Mouse (Mus musculus): Measurements from ENCODE around the gene Ppp1r16b. TPM values are rescaled to one million over a fixed set of nuclear protein-coding genes. Genes with fewer than 3 reads are reported as not detected.

The Ppp1r16b gene
- polyA plus RNA-seq, 1 experiment from 2014 or later, result 2.2 TPM

- Histone ChIP-seq H3K27ac (replicated peaks; ENCODE audit: low read depth, low read length) (no peak overlapping the region), H3K4me1 (ENCODE audit: control insufficient read depth, insufficient read depth, low read length) (no peaks in the 10 kb centered on the region), H3K27me3 (ENCODE audit: control insufficient read depth, insufficient read depth, low read length) (no peaks in the 10 kb centered on the region), H3K4me2 (ENCODE audit: low read depth, low read length) (no peak overlapping the region), H3K36me3 (replicated peaks; ENCODE audit: control insufficient read depth, insufficient read depth, low read depth, low read length) (no peaks in the 10 kb centered on the region), H3K9me3 (replicated peaks; ENCODE audit: control insufficient read depth, low read length) (no peaks in the 10 kb centered on the region), H3K4me3 (ENCODE audit: low read depth, low read length) (no peak overlapping the region), H3K9ac (replicated peaks; ENCODE audit: low read length) (no peak overlapping the region)
- DNase-seq (ENCODE audit: low spot score) (no peak), ATAC-seq (replicated peaks; ENCODE audit: insufficient number of reproducible peaks, low FRiP score, low TSS enrichment, low read depth) (no peak)
- 55% methylated on average over 8 of the region's 8 CpGs for WGBS
Measured at GRCm38 (mm10) chr2:158677946-158678345, 12.7 kb downstream of the Ppp1r16b start.

- no peak for DNase-seq (ENCODE audit: low spot score)
- Histone ChIP-seq H3K4me2 (ENCODE audit: low read depth, low read length) (no peak overlapping the region), H3K27ac (replicated peaks; ENCODE audit: low read depth, low read length) (no peak overlapping the region), H3K27me3 (ENCODE audit: control insufficient read depth, insufficient read depth, low read length) (no peaks in the 10 kb centered on the region), H3K9me3 (replicated peaks; ENCODE audit: control insufficient read depth, low read length) (no peaks in the 10 kb centered on the region), H3K4me1 (ENCODE audit: control insufficient read depth, insufficient read depth, low read length) (no peaks in the 10 kb centered on the region), H3K9ac (replicated peaks; ENCODE audit: low read length) (no peak overlapping the region), H3K36me3 (replicated peaks; ENCODE audit: control insufficient read depth, insufficient read depth, low read depth, low read length) (no peaks in the 10 kb centered on the region), H3K4me3 (ENCODE audit: low read depth, low read length) (no peak overlapping the region)
- ATAC-seq (replicated peaks; ENCODE audit: insufficient number of reproducible peaks, low FRiP score, low TSS enrichment, low read depth), result no peak
- 93% methylated on average over 7 of the region's 7 CpGs for WGBS
Measured at GRCm38 (mm10) chr2:158679091-158679490, 13.9 kb downstream of the Ppp1r16b start.

GRCm38 (mm10) chr2:158680357-158680889, 15.2 kb downstream of the Ppp1r16b start:
- DNase-seq (ENCODE audit: low spot score) (no peak), ATAC-seq (replicated peaks; ENCODE audit: insufficient number of reproducible peaks, low FRiP score, low TSS enrichment, low read depth) (no peak)
- Histone ChIP-seq H3K9me3 (replicated peaks; ENCODE audit: control insufficient read depth, low read length) (no peaks in the 10 kb centered on the region), H3K27me3 (ENCODE audit: control insufficient read depth, insufficient read depth, low read length) (no peaks in the 10 kb centered on the region), H3K9ac (replicated peaks; ENCODE audit: low read length) (no peak overlapping the region), H3K36me3 (replicated peaks; ENCODE audit: control insufficient read depth, insufficient read depth, low read depth, low read length) (no peaks in the 10 kb centered on the region), H3K4me1 (ENCODE audit: control insufficient read depth, insufficient read depth, low read length) (no peaks in the 10 kb centered on the region), H3K4me3 (ENCODE audit: low read depth, low read length) (no peak overlapping the region), H3K4me2 (ENCODE audit: low read depth, low read length) (no peak overlapping the region), H3K27ac (replicated peaks; ENCODE audit: low read depth, low read length) (no peak overlapping the region)
- WGBS, result 64% methylated on average over 10 of the region's 10 CpGs

GRCm38 (mm10) chr2:158681714-158682113, 16.5 kb downstream of the Ppp1r16b start:
- WGBS, result 76% methylated on average over 6 of the region's 6 CpGs
- H3K4me3 ChIP-seq (ENCODE audit: low read depth, low read length), result no peak overlapping the region
- no peaks in the 10 kb centered on the region for H3K27me3 ChIP-seq (ENCODE audit: control insufficient read depth, insufficient read depth, low read length)
- H3K4me2 ChIP-seq (ENCODE audit: low read depth, low read length), result no peak overlapping the region
- no peak overlapping the region for H3K9ac ChIP-seq (replicated peaks; ENCODE audit: low read length)
- ATAC-seq (replicated peaks; ENCODE audit: insufficient number of reproducible peaks, low FRiP score, low TSS enrichment, low read depth) (no peak), DNase-seq (ENCODE audit: low spot score) (no peak)
- no peaks in the 10 kb centered on the region for H3K4me1 ChIP-seq (ENCODE audit: control insufficient read depth, insufficient read depth, low read length)
- no peaks in the 10 kb centered on the region for H3K9me3 ChIP-seq (replicated peaks; ENCODE audit: control insufficient read depth, low read length)
- H3K27ac ChIP-seq (replicated peaks; ENCODE audit: low read depth, low read length), result no peak overlapping the region
- no peaks in the 10 kb centered on the region for H3K36me3 ChIP-seq (replicated peaks; ENCODE audit: control insufficient read depth, insufficient read depth, low read depth, low read length)

GRCm38 (mm10) chr2:158682344-158683037, 17.3 kb downstream of the Ppp1r16b start:
- no peak for DNase-seq (ENCODE audit: low spot score)
- no peak overlapping the region for H3K27ac ChIP-seq (replicated peaks; ENCODE audit: low read depth, low read length)
- ATAC-seq (replicated peaks; ENCODE audit: insufficient number of reproducible peaks, low FRiP score, low TSS enrichment, low read depth), result no peak
- WGBS, result 56% methylated on average over 11 of the region's 11 CpGs
- no peaks in the 10 kb centered on the region for H3K27me3 ChIP-seq (ENCODE audit: control insufficient read depth, insufficient read depth, low read length)
- H3K4me3 ChIP-seq (ENCODE audit: low read depth, low read length), result no peak overlapping the region
- no peak overlapping the region for H3K9ac ChIP-seq (replicated peaks; ENCODE audit: low read length)
- no peak overlapping the region for H3K4me2 ChIP-seq (ENCODE audit: low read depth, low read length)
- H3K4me1 ChIP-seq (ENCODE audit: control insufficient read depth, insufficient read depth, low read length), result no peaks in the 10 kb centered on the region
- H3K36me3 ChIP-seq (replicated peaks; ENCODE audit: control insufficient read depth, insufficient read depth, low read depth, low read length), result no peaks in the 10 kb centered on the region
- H3K9me3 ChIP-seq (replicated peaks; ENCODE audit: control insufficient read depth, low read length), result no peaks in the 10 kb centered on the region

GRCm38 (mm10) chr2:158683038-158683413, 17.8 kb downstream of the Ppp1r16b start:
- DNase-seq (ENCODE audit: low spot score) (peak; percentile 48), ATAC-seq (replicated peaks; ENCODE audit: insufficient number of reproducible peaks, low FRiP score, low TSS enrichment, low read depth) (no peak)
- Histone ChIP-seq H3K27ac (replicated peaks; ENCODE audit: low read depth, low read length) (no peak overlapping the region), H3K27me3 (ENCODE audit: control insufficient read depth, insufficient read depth, low read length) (no peaks in the 10 kb centered on the region), H3K4me2 (ENCODE audit: low read depth, low read length) (no peak overlapping the region), H3K9ac (replicated peaks; ENCODE audit: low read length) (no peak overlapping the region), H3K4me1 (ENCODE audit: control insufficient read depth, insufficient read depth, low read length) (no peaks in the 10 kb centered on the region), H3K36me3 (replicated peaks; ENCODE audit: control insufficient read depth, insufficient read depth, low read depth, low read length) (no peaks in the 10 kb centered on the region), H3K9me3 (replicated peaks; ENCODE audit: control insufficient read depth, low read length) (no peaks in the 10 kb centered on the region), H3K4me3 (ENCODE audit: low read depth, low read length) (no peak overlapping the region)
- WGBS, result 10% methylated on average over 4 of the region's 4 CpGs

- 69% methylated on average over 9 of the region's 9 CpGs for WGBS
- Histone ChIP-seq H3K27me3 (ENCODE audit: control insufficient read depth, insufficient read depth, low read length) (no peaks in the 10 kb centered on the region), H3K9me3 (replicated peaks; ENCODE audit: control insufficient read depth, low read length) (no peaks in the 10 kb centered on the region), H3K4me2 (ENCODE audit: low read depth, low read length) (no peak overlapping the region), H3K9ac (replicated peaks; ENCODE audit: low read length) (no peak overlapping the region), H3K4me1 (ENCODE audit: control insufficient read depth, insufficient read depth, low read length) (no peaks in the 10 kb centered on the region), H3K27ac (replicated peaks; ENCODE audit: low read depth, low read length) (no peak overlapping the region), H3K36me3 (replicated peaks; ENCODE audit: control insufficient read depth, insufficient read depth, low read depth, low read length) (no peaks in the 10 kb centered on the region), H3K4me3 (ENCODE audit: low read depth, low read length) (no peak overlapping the region)
- DNase-seq (ENCODE audit: low spot score) (no peak), ATAC-seq (replicated peaks; ENCODE audit: insufficient number of reproducible peaks, low FRiP score, low TSS enrichment, low read depth) (no peak)
Measured at GRCm38 (mm10) chr2:158684247-158684843, 19.1 kb downstream of the Ppp1r16b start.

- no peaks in the 10 kb centered on the region for H3K27me3 ChIP-seq (ENCODE audit: control insufficient read depth, insufficient read depth, low read length)
Measured at GRCm38 (mm10) chr2:158684910-158685309, 19.7 kb downstream of the Ppp1r16b start.

More at GRCm38 (mm10) chr2:158684910-158685309, 19.7 kb downstream of the Ppp1r16b start:
- no peaks in the 10 kb centered on the region for H3K9me3 ChIP-seq (replicated peaks; ENCODE audit: control insufficient read depth, low read length)
- ATAC-seq (replicated peaks; ENCODE audit: insufficient number of reproducible peaks, low FRiP score, low TSS enrichment, low read depth) (no peak), DNase-seq (ENCODE audit: low spot score) (no peak)
- WGBS, result 91% methylated on average over 3 of the region's 3 CpGs
- no peak overlapping the region for H3K4me2 ChIP-seq (ENCODE audit: low read depth, low read length)
- no peaks in the 10 kb centered on the region for H3K36me3 ChIP-seq (replicated peaks; ENCODE audit: control insufficient read depth, insufficient read depth, low read depth, low read length)
- no peak overlapping the region for H3K27ac ChIP-seq (replicated peaks; ENCODE audit: low read depth, low read length)
- H3K9ac ChIP-seq (replicated peaks; ENCODE audit: low read length), result no peak overlapping the region
- no peaks in the 10 kb centered on the region for H3K4me1 ChIP-seq (ENCODE audit: control insufficient read depth, insufficient read depth, low read length)
- no peak overlapping the region for H3K4me3 ChIP-seq (ENCODE audit: low read depth, low read length)
